Mouse (Mus musculus) hindbrain, embryonic 15.5 days (tissue): ENCODE data around the gene Mgat4b. TPM values are rescaled to one million over a fixed set of nuclear protein-coding genes. Genes with fewer than 3 reads are reported as not detected.
A peak's percentile ranks its signal among the peaks of the same experiment; 100 is the strongest.
"Not testable (repeated sequence)": the region's sequence is repeated elsewhere in the genome, so short reads cannot be mapped to it uniquely, and the experiment has no call there.

Experiments
- ATAC-seq: fragments of 200-750 bp; cut with Nextera tagmentation; 2 replicates; pipeline ENCODE4 v1.8.0; 2017; ENCODE audit warnings: low read depth, moderate number of reproducible peaks, moderate TSS enrichment; ENCODE audit not compliant: low FRiP score
- H3K27ac ChIP-seq: fragments of 300-500 bp; sonication (generic); replicated peaks from 2 replicates; pipeline ENCODE4 v1.5.1; 2015; ENCODE audit warnings: mild to moderate bottlenecking, inconsistent platforms
- H3K27me3 ChIP-seq: fragments of 300-500 bp; sonication (generic); 2 replicates; pipeline ENCODE4 v1.6.1; 2015; ENCODE audit warnings: control low read depth, inconsistent platforms
- H3K36me3 ChIP-seq: fragments of 300-500 bp; sonication (generic); 2 replicates; pipeline ENCODE4 v1.6.1; 2015; ENCODE audit warnings: control low read depth, inconsistent platforms
- H3K4me1 ChIP-seq: fragments of 300-500 bp; sonication (generic); replicated peaks from 2 replicates; pipeline ENCODE4 v1.6.1; 2015; ENCODE audit warnings: control low read depth, inconsistent platforms
- H3K4me2 ChIP-seq: fragments of 300-500 bp; sonication (generic); 2 replicates; pipeline ENCODE4 v1.6.1; 2015; ENCODE audit warnings: moderate library complexity, mild to moderate bottlenecking, inconsistent platforms
- H3K4me3 ChIP-seq: fragments of 300-500 bp; sonication (generic); 2 replicates; pipeline ENCODE4 v1.5.1; 2015; ENCODE audit warnings: mild to moderate bottlenecking, inconsistent platforms
- H3K9ac ChIP-seq: fragments of 300-500 bp; sonication (generic); 2 replicates; pipeline ENCODE4 v1.6.1; 2015; ENCODE audit warnings: inconsistent platforms
- H3K9me3 ChIP-seq: fragments of 300-500 bp; sonication (generic); 2 replicates; pipeline ENCODE4 v1.6.1; 2016; ENCODE audit warnings: control low read depth, inconsistent platforms
- WGBS: fragments of 180-500 bp; shearing (Covaris S2); methylation state at CpG from one replicate; pipeline ENCODE4 v1.1.7; 2015; 5-methylcytosine and 5-hydroxymethylcytosine counted together
- polyA plus RNA-seq: library from polyadenylated mRNA; unstranded; fragments of >200 nt; fragmentation: Nextera tagmentation; extraction: Ambion mirVana; gene quantifications from 2 replicates; pipeline ENCODE4 v1.2.1, GENCODE M21; 2015

Mgat4b gene
- polyA plus RNA-seq: 58.1 and 69.2 TPM in 2 replicates

- no peaks in the 10 kb centered on the region for H3K27me3 ChIP-seq
- H3K36me3 ChIP-seq: peaks cover 21% of the 10 kb centered on the region
- peak; percentile 83 for ATAC-seq
- H3K4me3 ChIP-seq: peak within 1 kb of the TSS; percentile 97
- WGBS: 1% methylated on average over 48 of the region's 48 CpGs
- no peaks in the 10 kb centered on the region for H3K9me3 ChIP-seq
- H3K27ac ChIP-seq: peak within 1 kb of the TSS; percentile 97
- peak within 1 kb of the TSS; percentile 98 for H3K9ac ChIP-seq
- H3K4me2 ChIP-seq: peak within 1 kb of the TSS; percentile 58
- peaks cover 39% of the 10 kb centered on the region for H3K4me1 ChIP-seq
These were observed at the start of gene Mgat4b, which contains the start of gene Sqstm1 for GRCm38 (mm10) chr11:50210505-50211151. Gene Mgat4b (plus strand): TSS chr11:50210890. Gene Sqstm1 (minus strand): TSS chr11:50210827.

GRCm38 (mm10) chr11:50161578-50162304 lies 48.9 kb upstream of the Mgat4b start:
- H3K4me3 ChIP-seq: no peak overlapping the region
- no peak overlapping the region for H3K4me2 ChIP-seq
- no peak overlapping the region for H3K27ac ChIP-seq
- 59% methylated on average over 10 of the region's 10 CpGs for WGBS
- no peaks in the 10 kb centered on the region for H3K27me3 ChIP-seq
- no peaks in the 10 kb centered on the region for H3K4me1 ChIP-seq
- H3K9me3 ChIP-seq: no peaks in the 10 kb centered on the region
- H3K9ac ChIP-seq: no peak overlapping the region
- peaks cover 78% of the 10 kb centered on the region for H3K36me3 ChIP-seq
- ATAC-seq: no peak

- Histone ChIP-seq H3K27me3 (no peaks in the 10 kb centered on the region), H3K4me3 (no peak overlapping the region), H3K27ac (no peak overlapping the region), H3K9me3 (no peaks in the 10 kb centered on the region), H3K4me2 (no peak overlapping the region), H3K4me1 (no peaks in the 10 kb centered on the region), H3K36me3 (peaks cover 74% of the 10 kb centered on the region), H3K9ac (no peak overlapping the region)
- ATAC-seq: no peak
- over 99% methylated on average over 3 of the region's 3 CpGs for WGBS
These were observed 48.2 kb upstream of the Mgat4b start for GRCm38 (mm10) chr11:50162338-50163050.

GRCm38 (mm10) chr11:50168352-50168751 lies 42.3 kb upstream of the Mgat4b start:
- 81% methylated on average over 5 of the region's 5 CpGs for WGBS
- Histone ChIP-seq H3K27ac (no peak overlapping the region), H3K9ac (no peak overlapping the region), H3K4me1 (no peaks in the 10 kb centered on the region), H3K36me3 (peaks cover 62% of the 10 kb centered on the region), H3K27me3 (no peaks in the 10 kb centered on the region), H3K4me3 (no peak overlapping the region), H3K9me3 (no peaks in the 10 kb centered on the region), H3K4me2 (no peak overlapping the region)
- no peak for ATAC-seq

- H3K27me3 ChIP-seq, H3K9me3 ChIP-seq: not testable (repeated sequence)
- Histone ChIP-seq H3K9ac (peak within 1 kb of the TSS; percentile 67), H3K4me2 (peak within 1 kb of the TSS; percentile 84), H3K4me1 (peaks cover 15% of the 10 kb centered on the region), H3K27ac (peak within 1 kb of the TSS; percentile 94), H3K4me3 (peak within 1 kb of the TSS; percentile 61), H3K36me3 (peaks cover 28% of the 10 kb centered on the region)
- WGBS: 4% methylated on average over 19 of the region's 19 CpGs
- peak; percentile 73 for ATAC-seq
These were observed 36.5 kb upstream of the Mgat4b start, which contains the start of gene Mrnip for GRCm38 (mm10) chr11:50174111-50174729. Gene Mrnip (plus strand): TSS chr11:50174444.

GRCm38 (mm10) chr11:50174730-50175187 lies 35.9 kb upstream of the Mgat4b start:
- peaks cover 15% of the 10 kb centered on the region for H3K4me1 ChIP-seq
- no peaks in the 10 kb centered on the region for H3K9me3 ChIP-seq
- H3K27ac ChIP-seq: peak overlapping the region; percentile 94
- peaks cover 26% of the 10 kb centered on the region for H3K36me3 ChIP-seq
- H3K4me2 ChIP-seq: peak overlapping the region; percentile 84
- 0% methylated on average over 27 of the region's 27 CpGs for WGBS
- H3K27me3 ChIP-seq: no peaks in the 10 kb centered on the region
- peak; percentile 98 for ATAC-seq
- H3K4me3 ChIP-seq: peak overlapping the region; percentile 61
- H3K9ac ChIP-seq: peak overlapping the region; percentile 67

DNA sequence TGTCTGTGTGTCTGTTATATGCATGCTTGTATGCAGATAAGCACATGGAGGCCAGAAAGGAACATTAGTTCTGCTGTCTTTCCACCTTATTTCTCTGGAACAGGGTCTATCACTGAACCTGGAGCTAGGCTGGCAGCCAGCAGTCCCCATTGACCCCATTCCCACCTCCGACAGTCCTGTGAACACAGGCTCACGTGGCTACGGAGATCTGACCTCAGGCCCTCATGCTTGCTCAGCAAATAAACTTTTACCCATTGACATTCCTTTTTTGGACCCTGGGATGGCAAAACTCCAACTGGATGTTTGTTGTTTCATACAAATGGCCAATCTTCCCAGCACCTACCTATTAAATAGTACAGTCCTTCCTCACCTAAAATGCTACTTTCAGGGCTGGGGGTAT lies 34.3 kb upstream of the Mgat4b start:
- H3K4me1 ChIP-seq: peaks cover 15% of the 10 kb centered on the region
- no peak overlapping the region for H3K4me3 ChIP-seq
- no peaks in the 10 kb centered on the region for H3K9me3 ChIP-seq
- no peaks in the 10 kb centered on the region for H3K27me3 ChIP-seq
- no peak for ATAC-seq
- peaks cover 21% of the 10 kb centered on the region for H3K36me3 ChIP-seq
- H3K4me2 ChIP-seq: no peak overlapping the region
- no peak overlapping the region for H3K9ac ChIP-seq
- 83% methylated on average over 3 of the region's 3 CpGs for WGBS
- no peak overlapping the region for H3K27ac ChIP-seq

DNA sequence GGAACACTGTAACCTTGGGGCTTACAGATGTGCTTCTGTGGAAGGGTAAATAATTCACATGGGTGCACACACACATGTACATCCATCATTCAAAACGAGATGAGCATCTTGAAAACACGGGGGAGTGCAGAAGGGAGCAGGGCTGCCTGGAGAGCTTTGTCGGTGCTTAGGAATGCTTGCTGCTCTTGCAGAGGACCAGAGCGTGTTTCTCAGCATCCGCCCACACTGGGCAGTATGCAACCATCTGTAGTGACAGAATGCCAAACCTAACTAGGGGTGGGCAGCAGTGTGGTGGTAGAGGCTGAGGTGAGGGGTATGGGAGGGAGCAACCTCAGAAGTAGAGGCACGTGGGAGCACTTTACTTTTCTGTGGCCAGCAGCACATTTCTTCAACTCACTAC lies 33.6 kb upstream of the Mgat4b start:
- no peak for ATAC-seq
- WGBS: 82% methylated on average over 6 of the region's 6 CpGs

GRCm38 (mm10) chr11:50178532-50179488 lies 31.9 kb upstream of the Mgat4b start:
- 88% methylated on average over 5 of the region's 5 CpGs for WGBS
- Histone ChIP-seq H3K4me3 (no peak overlapping the region), H3K36me3 (peaks cover 14% of the 10 kb centered on the region; the same call in 1 of the 2 replicates), H3K4me2 (no peak overlapping the region), H3K9me3 (no peaks in the 10 kb centered on the region), H3K27me3 (no peaks in the 10 kb centered on the region), H3K4me1 (peaks cover 15% of the 10 kb centered on the region), H3K27ac (no peak overlapping the region), H3K9ac (no peak overlapping the region)
- ATAC-seq: no peak

More for the DNA sequence above, 33.6 kb upstream of the Mgat4b start:
- Histone ChIP-seq H3K4me3 (no peak overlapping the region), H3K27ac (no peak overlapping the region), H3K36me3 (peaks cover 15% of the 10 kb centered on the region), H3K27me3 (no peaks in the 10 kb centered on the region), H3K4me2 (no peak overlapping the region), H3K9ac (no peak overlapping the region), H3K9me3 (no peaks in the 10 kb centered on the region), H3K4me1 (peaks cover 15% of the 10 kb centered on the region)

GRCm38 (mm10) chr11:50180478-50181231 lies 30.0 kb upstream of the Mgat4b start:
- no peak overlapping the region for H3K4me2 ChIP-seq
- ATAC-seq: no peak
- no peaks in the 10 kb centered on the region for H3K27me3 ChIP-seq
- WGBS: 83% methylated on average over 6 of the region's 6 CpGs
- H3K4me3 ChIP-seq: no peak overlapping the region
- H3K27ac ChIP-seq: no peak overlapping the region
- H3K9me3 ChIP-seq: no peaks in the 10 kb centered on the region
- H3K9ac ChIP-seq: no peak overlapping the region
- H3K36me3 ChIP-seq: peaks cover 21% of the 10 kb centered on the region
- peaks cover 9% of the 10 kb centered on the region for H3K4me1 ChIP-seq
